Mouse (Mus musculus): ENCODE results near the gene Lrrc2.

Gene Lrrc2

DNA sequence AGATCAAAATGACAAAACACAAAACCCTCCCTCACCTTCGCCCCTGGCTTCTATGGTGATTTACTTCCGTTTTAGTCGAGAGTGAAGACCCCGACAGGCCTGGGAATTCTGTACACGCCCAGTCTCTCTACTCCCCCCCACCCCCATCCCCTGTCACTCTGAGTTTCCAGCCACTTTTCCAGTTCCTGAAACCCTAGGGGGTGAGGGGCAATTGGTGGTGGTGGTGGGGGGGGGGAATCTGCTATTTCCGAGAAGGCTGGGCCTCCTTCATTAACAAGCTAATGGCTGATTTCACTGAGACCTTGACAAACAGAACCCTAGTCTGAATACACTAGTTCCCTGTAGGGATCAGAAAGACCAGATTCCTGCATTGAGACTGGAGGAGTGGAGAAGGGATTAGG is 4.1 kb upstream of the Lrrc2 start:
- DNase-seq (ENCODE audit: inconsistent age in 2 of 2, low spot score in 1 of 2) = no peak

GRCm38 (mm10) chr9:110947900-110948299 is 3.4 kb upstream of the Lrrc2 start:
- peak in 1 of 2 experiments; percentile 58 for DNase-seq (ENCODE audit: inconsistent age in 2 of 2, low spot score in 1 of 2)

GRCm38 (mm10) chr9:110948813-110949310 is 2.5 kb upstream of the Lrrc2 start:
- DNase-seq (ENCODE audit: inconsistent age in 2 of 2, low spot score in 1 of 2) = no peak

- DNase-seq (ENCODE audit: inconsistent age in 2 of 2, low spot score in 1 of 2) = no peak
Measured at GRCm38 (mm10) chr9:110950109-110950508, 1.2 kb upstream of the Lrrc2 start.

- DNase-seq (ENCODE audit: inconsistent age in 2 of 2, low spot score in 1 of 2) = no peak
Measured at GRCm38 (mm10) chr9:110951866-110952265, 521 bp downstream of the Lrrc2 start.

GRCm38 (mm10) chr9:110952398-110952797 is 1.1 kb downstream of the Lrrc2 start:
- no peak for DNase-seq (ENCODE audit: inconsistent age in 2 of 2, low spot score in 1 of 2)

GRCm38 (mm10) chr9:110952931-110953549 is 1.7 kb downstream of the Lrrc2 start:
- DNase-seq (ENCODE audit: inconsistent age in 2 of 2, low spot score in 1 of 2) = peak in 1 of 2 experiments; percentile 47

DNA sequence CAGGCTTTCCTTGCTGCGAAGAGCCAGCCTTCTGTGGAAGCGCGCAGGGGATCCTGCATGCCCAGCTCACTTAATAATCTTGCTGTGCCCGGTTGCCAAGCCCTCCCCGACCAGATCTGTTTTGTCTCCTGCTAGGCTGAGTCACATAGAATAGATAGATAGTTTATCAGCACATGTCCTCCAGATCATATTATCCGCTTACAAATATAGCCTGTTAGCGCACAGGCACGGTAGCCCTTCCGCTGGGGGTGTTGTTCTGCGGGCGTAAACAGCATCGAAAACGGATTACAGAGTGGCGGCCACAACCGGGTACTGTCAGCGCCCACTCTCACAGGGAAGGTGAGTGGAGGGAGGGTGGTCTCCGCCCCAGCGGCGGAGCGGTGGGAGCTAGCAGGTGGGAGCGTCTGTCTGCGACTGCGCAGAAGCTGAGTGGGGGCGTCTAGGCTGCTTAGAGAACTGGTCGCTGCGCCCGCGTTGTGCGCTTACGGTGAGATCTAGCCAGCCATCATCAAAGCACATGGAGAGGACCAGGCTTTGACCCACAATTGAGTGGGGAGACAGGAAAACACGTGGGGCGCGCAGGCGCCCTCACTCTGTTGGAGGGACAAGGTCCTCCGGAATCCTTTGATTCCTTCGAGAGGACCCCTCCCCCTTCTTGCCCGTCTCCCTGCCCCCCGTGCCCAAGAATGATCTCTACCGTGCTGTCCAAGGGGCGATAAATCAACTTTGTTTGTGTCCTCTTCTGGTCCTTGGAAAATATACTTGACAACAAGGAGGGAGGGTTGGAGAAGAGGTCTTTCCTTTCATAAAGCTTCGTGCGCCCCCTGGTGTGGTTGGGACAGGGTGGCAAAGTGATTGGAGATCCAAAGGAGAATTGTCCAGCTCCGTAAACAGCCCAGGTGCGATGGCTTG is 2.5 kb downstream of the Lrrc2 start:
- peak; percentile 83 to 94 for DNase-seq (ENCODE audit: inconsistent age in 2 of 2, low spot score in 1 of 2)

DNA sequence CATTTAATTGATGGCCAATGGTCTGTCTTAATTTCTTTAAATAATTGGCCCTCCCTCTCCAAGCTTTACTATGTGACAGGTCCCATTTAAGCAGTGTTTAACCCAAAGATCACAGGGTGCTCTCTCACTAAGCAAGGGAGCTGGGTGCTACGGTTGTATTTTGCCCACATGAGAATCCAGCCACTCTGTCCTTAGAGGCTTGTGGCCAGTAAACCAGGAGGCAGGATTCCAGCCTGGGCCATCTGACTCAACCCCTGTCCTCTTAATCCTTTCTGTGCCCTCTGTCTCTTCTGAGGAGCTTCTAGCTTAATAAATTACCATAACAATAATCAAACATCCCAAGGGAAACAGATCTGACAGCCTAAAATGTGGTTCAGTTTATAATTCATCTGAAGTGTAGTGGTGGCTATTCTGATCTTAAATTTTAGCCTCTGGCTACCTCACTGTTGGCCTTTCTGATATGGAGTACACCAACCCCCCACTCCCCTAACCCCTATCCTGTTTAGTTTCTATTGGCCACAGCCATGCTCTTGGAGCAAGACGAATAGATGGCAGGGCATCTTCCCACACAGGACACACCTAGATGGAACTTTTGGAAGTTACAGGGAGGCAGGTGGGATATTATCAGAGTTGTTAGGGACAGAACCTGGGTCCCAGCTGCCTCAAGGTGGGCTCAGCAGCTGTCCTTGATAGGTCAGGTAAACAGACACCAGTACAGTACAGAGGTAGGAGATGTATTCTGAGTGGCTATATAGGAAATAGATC is 3.5 kb downstream of the Lrrc2 start:
- DNase-seq (ENCODE audit: inconsistent age in 2 of 2, low spot score in 1 of 2) = peak in 1 of 2 experiments; percentile 59

- no peak for DNase-seq (ENCODE audit: inconsistent age in 2 of 2, low spot score in 1 of 2)
Measured at GRCm38 (mm10) chr9:110955962-110956361, 4.6 kb downstream of the Lrrc2 start.

DNA sequence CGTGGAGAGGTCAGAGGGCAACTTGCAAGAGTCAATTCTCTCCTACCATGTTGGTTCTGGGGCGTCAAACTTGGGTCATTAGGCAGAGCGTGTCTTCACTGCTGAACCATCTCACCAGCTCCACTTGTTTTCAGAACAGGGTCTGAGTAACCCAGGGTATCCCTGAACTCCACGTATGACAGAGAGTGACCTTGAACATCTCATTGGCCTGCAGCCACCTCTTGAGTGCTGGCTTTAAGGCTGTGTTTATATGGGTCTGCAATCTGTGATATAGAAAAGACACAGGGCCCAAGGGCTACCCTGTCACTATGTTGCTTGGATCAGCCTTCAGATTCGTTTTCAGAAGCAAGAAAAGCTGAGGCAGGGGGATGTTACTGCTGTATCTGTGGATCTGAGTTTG is 8.3 kb downstream of the Lrrc2 start:
- peak in 1 of 2 experiments; percentile 64 for DNase-seq (ENCODE audit: inconsistent age in 2 of 2, low spot score in 1 of 2)

DNA sequence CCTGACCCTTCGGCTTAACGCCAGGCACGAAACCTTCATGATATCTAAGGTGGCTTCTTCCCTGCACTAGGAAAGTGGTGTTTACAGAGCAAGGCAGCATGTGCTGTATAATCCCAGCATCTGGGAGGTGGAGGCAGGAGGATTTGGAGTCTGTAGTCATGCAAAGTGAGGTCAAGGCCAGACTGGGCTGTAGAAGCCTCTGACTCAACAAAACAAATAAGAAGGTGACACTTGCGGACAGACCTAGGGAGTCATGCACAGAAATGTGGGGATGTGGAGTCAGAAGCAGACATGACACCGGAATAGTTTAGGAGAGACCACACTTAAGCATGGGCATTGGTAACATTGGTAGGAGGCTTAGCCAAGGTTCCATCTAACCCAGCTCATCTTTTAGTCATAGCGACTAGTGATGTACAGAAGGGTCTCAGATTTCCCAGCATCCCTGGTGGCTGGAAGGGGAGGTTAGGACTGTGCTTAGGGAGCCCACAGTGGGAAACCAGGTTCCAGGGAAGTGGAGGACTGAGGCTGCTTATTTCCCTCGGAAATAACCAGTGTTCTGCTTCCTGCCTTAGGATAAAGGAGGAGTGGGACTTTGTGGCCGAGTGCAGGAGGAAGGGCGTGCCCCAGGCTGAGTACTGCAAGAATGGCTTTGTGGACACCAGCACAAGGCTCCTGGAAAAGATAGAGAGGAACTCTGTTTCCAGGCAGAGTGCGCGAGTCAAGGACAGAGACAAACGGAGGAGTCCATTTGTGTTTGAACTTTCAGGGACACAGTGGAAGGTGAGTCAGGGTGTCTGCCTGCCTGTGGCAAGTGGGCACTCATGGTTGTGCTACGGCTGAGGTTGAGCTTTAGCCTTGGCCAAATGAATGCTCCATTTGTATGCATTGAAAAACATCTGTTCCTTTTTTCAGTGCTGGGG is 9.1 kb downstream of the Lrrc2 start:
- DNase-seq (ENCODE audit: inconsistent age in 2 of 2, low spot score in 1 of 2) = peak; percentile 79 to 90

DNA sequence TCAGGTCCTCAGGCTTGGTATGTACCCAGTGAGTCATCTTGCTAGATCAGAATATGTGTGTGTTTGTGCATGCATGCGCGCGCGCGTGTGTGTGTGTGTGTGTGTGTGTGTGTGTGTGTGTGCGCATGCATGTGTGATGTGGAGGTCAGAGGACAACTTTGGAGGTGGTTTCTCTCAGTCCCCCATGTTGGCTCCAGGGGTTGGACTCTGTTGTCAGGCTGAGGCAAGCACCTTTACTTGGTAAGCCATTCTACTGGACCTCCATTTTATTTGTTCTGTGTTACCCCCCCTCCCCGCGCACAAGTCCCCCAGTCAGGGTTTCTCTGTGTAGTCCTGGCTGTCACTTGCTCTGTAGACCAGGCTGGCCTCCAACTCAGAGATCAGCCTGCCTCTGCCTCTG is 10.0 kb downstream of the Lrrc2 start:
- DNase-seq (ENCODE audit: inconsistent age in 2 of 2, low spot score in 1 of 2) = no peak

GRCm38 (mm10) chr9:110963566-110964115 is 12.3 kb downstream of the Lrrc2 start:
- DNase-seq (ENCODE audit: inconsistent age in 2 of 2, low spot score in 1 of 2) = peak in 1 of 2 experiments; percentile 53

DNA sequence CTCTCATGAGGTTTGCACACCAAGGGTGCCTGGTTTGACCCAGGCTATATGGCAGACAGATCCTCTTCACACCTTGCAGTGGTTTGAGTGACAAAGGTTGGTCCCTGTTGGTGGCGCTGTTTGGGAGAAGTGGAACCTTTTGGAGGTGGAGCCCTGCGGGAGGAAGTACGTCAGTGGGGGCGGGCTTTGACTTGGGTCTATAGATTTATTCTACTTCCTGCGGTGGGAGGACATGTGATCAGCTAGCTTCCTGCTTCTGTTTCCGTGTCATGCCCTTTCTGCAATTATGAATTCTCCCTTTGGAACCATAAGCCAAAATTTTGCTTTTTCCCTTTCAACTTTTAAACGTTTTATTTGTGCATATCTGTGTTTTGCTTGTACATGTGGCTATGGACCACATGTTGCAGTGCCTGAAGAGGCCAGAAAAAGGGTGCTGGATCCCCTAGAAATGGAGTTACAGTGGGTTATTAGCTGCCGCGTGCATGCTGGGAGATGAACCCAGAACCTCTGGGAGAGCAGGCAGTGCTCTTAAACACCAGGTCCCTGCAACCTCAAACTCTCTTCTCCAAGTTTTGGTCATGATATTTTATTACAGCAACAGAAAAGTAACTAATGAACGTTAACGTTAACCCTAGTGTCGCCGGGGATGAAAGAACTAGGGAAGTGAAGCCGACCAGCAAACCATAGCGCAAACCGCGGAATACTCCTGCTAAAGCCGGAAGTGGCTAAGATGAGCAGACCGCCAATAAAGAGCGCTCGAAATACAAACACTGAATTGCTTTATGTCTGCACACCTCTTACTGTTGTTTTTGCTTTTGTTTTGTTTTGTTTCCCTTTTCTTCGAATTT is 13.9 kb downstream of the Lrrc2 start:
- no peak for DNase-seq (ENCODE audit: inconsistent age in 2 of 2, low spot score in 1 of 2)

GRCm38 (mm10) chr9:110965910-110966231 is 14.5 kb downstream of the Lrrc2 start:
- no peak for DNase-seq (ENCODE audit: inconsistent age in 2 of 2, low spot score in 1 of 2)

DNA sequence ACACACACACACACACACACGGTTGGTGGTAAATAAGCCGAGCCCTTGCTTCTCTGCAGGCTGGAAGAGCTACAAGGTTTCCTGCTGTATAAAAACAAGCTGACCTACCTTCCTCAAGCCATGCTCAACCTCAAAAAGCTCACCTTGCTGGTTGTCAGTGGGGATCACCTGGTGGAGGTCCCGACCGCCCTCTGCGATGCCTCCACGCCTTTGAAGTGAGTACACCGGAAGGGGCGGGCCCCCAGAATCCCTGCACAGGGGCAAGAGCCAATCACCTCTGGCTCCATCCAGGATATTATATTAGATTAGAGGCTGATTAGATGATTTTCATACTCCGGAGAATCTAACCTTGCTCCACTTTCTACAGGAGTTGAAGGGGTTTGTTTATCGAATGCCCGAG is 28.1 kb downstream of the Lrrc2 start:
- DNase-seq (ENCODE audit: inconsistent age in 2 of 2, low spot score in 1 of 2) = no peak

- DNase-seq (ENCODE audit: inconsistent age in 2 of 2, low spot score in 1 of 2) = no peak
Measured at GRCm38 (mm10) chr9:110982351-110982750, 31.0 kb downstream of the Lrrc2 start.

GRCm38 (mm10) chr9:110984096-110984495 is 32.8 kb downstream of the Lrrc2 start:
- no peak for DNase-seq (ENCODE audit: inconsistent age in 2 of 2, low spot score in 1 of 2)
